Mouse (Mus musculus) limb, embryonic 14.5 days (tissue): Measurements from ENCODE around the gene Slc2a6. TPM values are rescaled to one million over a fixed set of nuclear protein-coding genes. Genes with fewer than 3 reads are reported as not detected.

Source experiments
- ATAC-seq: fragments of 200-750 bp; cut with Nextera tagmentation; 2 replicates; pipeline ENCODE4 v1.8.0; 2017; ENCODE audit warnings: low read depth, moderate number of reproducible peaks, moderate TSS enrichment; ENCODE audit not compliant: low FRiP score
- DNase-seq: peaks from one replicate; pipeline ENCODE4 v3.0.0-alpha.2; 2015; ENCODE audit warnings: low spot score
- H3K27ac ChIP-seq: fragments of 300-500 bp; sonication (generic); replicated peaks from 2 replicates; pipeline ENCODE4 v1.5.1; 2014; ENCODE audit warnings: low read depth, mild to moderate bottlenecking, low read length, moderate library complexity, mixed read lengths
- H3K27me3 ChIP-seq: fragments of 300-500 bp; sonication (generic); 2 replicates; pipeline ENCODE4 v1.6.1; 2014; ENCODE audit warnings: low read length, mixed read lengths; ENCODE audit not compliant: control insufficient read depth, insufficient read depth
- H3K36me3 ChIP-seq: fragments of 300-500 bp; sonication (generic); 2 replicates; pipeline ENCODE4 v1.6.1; 2014; ENCODE audit warnings: mild to moderate bottlenecking, low read length, moderate library complexity, mixed read lengths; ENCODE audit not compliant: control insufficient read depth, insufficient read depth
- H3K4me1 ChIP-seq: fragments of 300-500 bp; sonication (generic); 2 replicates; pipeline ENCODE4 v1.6.1; 2014; ENCODE audit warnings: antibody characterized with exemption, low read length, mixed read lengths; ENCODE audit not compliant: control insufficient read depth, insufficient read depth
- H3K4me2 ChIP-seq: fragments of 300-500 bp; sonication (generic); replicated peaks from 2 replicates; pipeline ENCODE4 v1.6.1; 2014; ENCODE audit warnings: low read depth, mild to moderate bottlenecking, low read length, moderate library complexity; ENCODE audit not compliant: severe bottlenecking
- H3K4me3 ChIP-seq: fragments of 300-500 bp; sonication (generic); replicated peaks from 2 replicates; pipeline ENCODE4 v1.5.1; 2014; ENCODE audit warnings: low read length
- H3K9ac ChIP-seq: fragments of 300-500 bp; sonication (generic); 2 replicates; pipeline ENCODE4 v1.6.1; 2014; ENCODE audit warnings: mild to moderate bottlenecking, low read depth, low read length, moderate library complexity; ENCODE audit not compliant: severe bottlenecking
- H3K9me3 ChIP-seq: fragments of 300-500 bp; sonication (generic); 2 replicates; pipeline ENCODE4 v1.6.1; 2016; ENCODE audit warnings: low read length; ENCODE audit not compliant: control insufficient read depth
- POLR2A ChIP-seq: fragments of 200-500 bp; IDR thresholded peaks from 2 replicates; pipeline ENCODE4 v1.8.0; 2012; ENCODE audit warnings: inconsistent platforms, mild to moderate bottlenecking, moderate library complexity, borderline replicate concordance; ENCODE audit not compliant: insufficient read depth, insufficient read length; ENCODE audit errors: extremely low read depth
- WGBS: fragments of 180-500 bp; shearing (Covaris S2); extraction: QIAGEN DNeasy Blood & Tissue Kit; methylation state at CpG from one replicate; pipeline ENCODE4 v1.1.7; 2014; 5-methylcytosine and 5-hydroxymethylcytosine counted together
- polyA plus RNA-seq, 2 experiments: library from polyadenylated mRNA; depleted of rRNA in 1 of 2; stranded (reverse) in 1 of 2; unstranded in 1 of 2; fragments of >200 nt; fragmentation: Nextera tagmentation in 1 of 2; extraction: Ambion mirVana in 1 of 2; gene quantifications; 2 replicates each; pipeline versions ENCODE4 v1.2.1 to v1.2.3; 2012 to 2014

Gene Slc2a6
- polyA plus RNA-seq, 2 experiments = 0.73 to 0.88 TPM

DNA sequence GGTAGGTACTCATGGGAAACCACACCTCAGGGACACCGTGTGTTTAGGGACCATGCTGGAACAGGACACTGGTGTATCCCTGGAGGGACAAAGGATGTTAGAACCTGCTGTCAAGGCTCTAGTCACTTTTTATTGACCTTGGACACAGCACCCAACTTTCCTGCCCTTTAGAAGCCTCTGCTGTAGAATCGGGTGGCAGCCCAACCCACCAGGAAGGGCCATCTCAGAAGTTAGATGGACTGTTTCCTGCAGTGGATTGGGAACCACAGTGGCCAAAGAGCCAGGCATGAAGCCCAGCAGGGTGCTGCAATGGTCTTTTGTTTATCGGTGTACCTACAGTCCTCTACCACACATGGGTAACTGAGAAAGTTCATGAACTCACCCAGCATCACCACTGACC is 16.8 kb upstream of the Slc2a6 start:
- Histone ChIP-seq H3K4me3 (no peak overlapping the region), H3K9ac (no peak overlapping the region), H3K4me1 (no peaks in the 10 kb centered on the region), H3K36me3 (no peaks in the 10 kb centered on the region), H3K4me2 (no peak overlapping the region), H3K27me3 (no peaks in the 10 kb centered on the region), H3K27ac (no peak overlapping the region), H3K9me3 (no peaks in the 10 kb centered on the region)
- WGBS = 77% methylated on average over 3 of the region's 3 CpGs
- no peak for DNase-seq
- no peak for ATAC-seq
- no peak for TF ChIP-seq POLR2A

DNA sequence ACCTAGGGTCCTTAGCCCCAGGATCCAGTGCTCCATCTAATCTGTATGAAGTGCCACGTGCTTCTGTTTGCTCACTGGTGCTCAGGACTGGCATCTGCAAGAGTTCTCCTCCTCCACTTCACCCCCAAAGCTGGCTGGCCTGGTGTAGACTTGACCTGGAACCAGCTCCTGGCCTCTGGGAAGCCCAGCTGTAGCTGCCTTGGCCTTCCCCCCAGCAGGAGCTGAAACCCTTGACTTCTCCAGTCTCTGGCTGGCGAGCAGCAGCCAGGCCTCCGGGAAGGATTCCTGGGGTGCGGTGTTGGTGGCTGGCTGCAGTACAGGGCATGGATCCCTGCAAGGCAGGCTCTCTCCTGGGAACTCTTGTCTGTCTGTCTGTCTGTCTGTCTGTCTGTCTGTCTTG is 16.4 kb upstream of the Slc2a6 start:
- Histone ChIP-seq H3K27me3 (no peaks in the 10 kb centered on the region), H3K4me2 (no peak overlapping the region), H3K27ac (no peak overlapping the region), H3K4me1 (no peaks in the 10 kb centered on the region), H3K4me3 (no peak overlapping the region), H3K9me3 (no peaks in the 10 kb centered on the region), H3K9ac (no peak overlapping the region), H3K36me3 (no peaks in the 10 kb centered on the region)
- no peak for DNase-seq
- TF ChIP-seq POLR2A = no peak
- WGBS = 68% methylated on average over 4 of the region's 4 CpGs
- no peak for ATAC-seq

DNA sequence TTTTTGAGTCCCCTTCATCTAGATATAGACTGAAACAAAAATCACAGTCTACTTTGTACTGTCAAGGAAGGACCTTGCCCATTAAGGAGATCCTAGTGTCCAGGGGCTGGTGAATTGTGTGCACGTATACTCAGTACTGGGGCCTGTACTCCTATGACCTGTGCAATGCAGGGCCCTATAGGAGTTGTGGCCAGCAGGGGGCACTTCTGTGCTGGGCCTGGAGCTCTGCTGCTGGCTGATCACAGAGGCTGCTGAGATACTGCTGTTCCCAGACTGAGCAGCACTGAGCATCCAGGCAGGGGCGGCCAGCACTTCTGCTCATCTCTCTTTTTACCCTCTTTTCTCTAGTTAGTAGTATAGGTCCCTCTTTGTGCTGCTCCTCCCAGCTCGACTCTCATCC is 15.7 kb upstream of the Slc2a6 start:
- peak; percentile 88 for ATAC-seq
- TF ChIP-seq POLR2A = no peak
- H3K9me3 ChIP-seq = no peaks in the 10 kb centered on the region

GRCm38 (mm10) chr2:27042131-27042844 is 14.5 kb upstream of the Slc2a6 start:
- DNase-seq (no peak), ATAC-seq (no peak)
- H3K9ac ChIP-seq = no peak overlapping the region
- H3K36me3 ChIP-seq = no peaks in the 10 kb centered on the region
- no peaks in the 10 kb centered on the region for H3K4me1 ChIP-seq
- WGBS = 70% methylated on average over 8 of the region's 8 CpGs
- H3K4me2 ChIP-seq = no peak overlapping the region
- H3K9me3 ChIP-seq = no peaks in the 10 kb centered on the region
- H3K27ac ChIP-seq = no peak overlapping the region
- no peaks in the 10 kb centered on the region for H3K27me3 ChIP-seq
- no peak for TF ChIP-seq POLR2A
- H3K4me3 ChIP-seq = no peak overlapping the region

More for the DNA sequence above, 15.7 kb upstream of the Slc2a6 start:
- 21% methylated on average over 3 of the region's 3 CpGs for WGBS
- H3K36me3 ChIP-seq = no peaks in the 10 kb centered on the region
- H3K9ac ChIP-seq = no peak overlapping the region
- H3K27ac ChIP-seq = no peak overlapping the region
- no peak overlapping the region for H3K4me3 ChIP-seq
- no peak overlapping the region for H3K4me2 ChIP-seq
- peak; percentile 88 for DNase-seq
- no peaks in the 10 kb centered on the region for H3K27me3 ChIP-seq
- no peaks in the 10 kb centered on the region for H3K4me1 ChIP-seq

DNA sequence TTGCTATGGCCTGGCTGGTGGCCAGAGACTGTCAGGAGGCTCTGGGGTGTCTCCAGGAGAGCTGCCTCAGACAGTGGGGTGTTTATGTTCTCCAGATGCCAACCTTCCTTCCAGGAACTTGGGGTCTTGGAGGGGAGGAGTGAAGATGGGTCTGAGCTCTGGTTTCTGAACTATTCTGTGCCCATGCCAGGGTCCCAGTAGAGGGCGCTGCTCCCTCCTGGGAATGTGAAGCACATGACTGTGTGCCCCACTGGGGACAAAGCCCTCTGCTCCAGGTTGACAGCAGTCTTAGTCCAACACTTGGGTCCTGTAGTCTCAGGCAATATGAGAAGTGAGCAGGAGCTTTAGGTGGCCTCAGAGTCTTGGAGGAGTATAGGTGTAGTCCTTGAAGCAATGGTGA is 11.5 kb upstream of the Slc2a6 start:
- ATAC-seq (no peak), DNase-seq (no peak)
- no peak for TF ChIP-seq POLR2A
- H3K4me1 ChIP-seq = no peaks in the 10 kb centered on the region
- no peak overlapping the region for H3K4me3 ChIP-seq
- H3K36me3 ChIP-seq = no peaks in the 10 kb centered on the region
- H3K4me2 ChIP-seq = no peak overlapping the region
- WGBS = 0% methylated on average over 1 of the region's 1 CpGs
- H3K9me3 ChIP-seq = no peaks in the 10 kb centered on the region
- no peak overlapping the region for H3K27ac ChIP-seq
- no peaks in the 10 kb centered on the region for H3K27me3 ChIP-seq
- no peak overlapping the region for H3K9ac ChIP-seq
